Mouse (Mus musculus) lung, postnatal 0 days (tissue): Measurements from ENCODE around the gene Kdm5b. TPM values are rescaled to one million over a fixed set of nuclear protein-coding genes. Genes with fewer than 3 reads are reported as not detected.

ENCODE experiments used
- ATAC-seq: fragments of 200-750 bp; cut with Nextera tagmentation; 2 replicates; pipeline ENCODE4 v1.8.0; 2017; ENCODE audit warnings: moderate library complexity
- DNase-seq: peaks from one replicate; pipeline ENCODE4 v3.0.0-alpha.2; 2016; ENCODE audit warnings: low spot score
- H3K27ac ChIP-seq: fragments of 300-500 bp; sonication (generic); 2 replicates; pipeline ENCODE4 v1.5.1; 2014; ENCODE audit warnings: antibody characterized with exemption, mild to moderate bottlenecking, low read length, mixed read lengths
- H3K27me3 ChIP-seq: fragments of 300-500 bp; sonication (generic); replicated peaks from 2 replicates; pipeline ENCODE4 v1.6.1; 2014; ENCODE audit warnings: low read length, mixed read lengths; ENCODE audit not compliant: insufficient read depth
- H3K36me3 ChIP-seq: fragments of 300-500 bp; sonication (generic); 2 replicates; pipeline ENCODE4 v1.6.1; 2014; ENCODE audit warnings: low read length, mixed read lengths; ENCODE audit not compliant: insufficient read depth
- H3K4me1 ChIP-seq: fragments of 300-500 bp; sonication (generic); 2 replicates; pipeline ENCODE4 v1.6.1; 2014; ENCODE audit warnings: antibody characterized with exemption, low read depth, low read length, mixed read lengths; ENCODE audit not compliant: insufficient read depth
- H3K4me2 ChIP-seq: fragments of 300-500 bp; sonication (generic); replicated peaks from 2 replicates; pipeline ENCODE4 v1.6.1; 2014; ENCODE audit warnings: low read depth, mild to moderate bottlenecking, low read length, moderate library complexity, mixed read lengths
- H3K4me3 ChIP-seq: fragments of 300-500 bp; sonication (generic); 2 replicates; pipeline ENCODE4 v1.5.1; 2014; ENCODE audit warnings: low read depth, low read length
- H3K9ac ChIP-seq: fragments of 300-500 bp; sonication (generic); replicated peaks from 2 replicates; pipeline ENCODE4 v1.6.1; 2014; ENCODE audit warnings: low read depth, mild to moderate bottlenecking
- H3K9me3 ChIP-seq: fragments of 300-500 bp; sonication (generic); 2 replicates; pipeline ENCODE4 v1.6.1; 2016; ENCODE audit warnings: low read length, mixed read lengths
- CTCF ChIP-seq: IDR thresholded peaks from 2 replicates; pipeline ENCODE4 v1.5.1; 2016; ENCODE audit warnings: antibody characterized with exemption, mild to moderate bottlenecking
- EP300 ChIP-seq: IDR thresholded peaks from 2 replicates; pipeline ENCODE4 v1.6.1; 2016; ENCODE audit warnings: antibody characterized with exemption, mild to moderate bottlenecking, control low read depth
- WGBS: fragments of 180-500 bp; shearing (Covaris S2); extraction: QIAGEN DNeasy Blood & Tissue Kit; methylation state at CpG from one replicate; pipeline ENCODE4 v1.1.7; 2014; 5-methylcytosine and 5-hydroxymethylcytosine counted together
- polyA plus RNA-seq: library from polyadenylated mRNA; unstranded; fragments of >200 nt; fragmentation: Nextera tagmentation; extraction: Ambion mirVana; gene quantifications from 2 replicates; pipeline ENCODE4 v1.2.1, GENCODE M21; 2015

Gene Kdm5b
- polyA plus RNA-seq, 1 experiment from 2014 or later, result 33.3 TPM

- Histone ChIP-seq H3K4me3 (peak overlapping the region; percentile 97), H3K27me3 (no peaks in the 10 kb centered on the region), H3K9me3 (no peaks in the 10 kb centered on the region), H3K9ac (peak overlapping the region; percentile 95), H3K4me2 (peak overlapping the region; percentile 84), H3K27ac (peak overlapping the region; percentile 95), H3K36me3 (no peaks in the 10 kb centered on the region), H3K4me1 (peaks cover 14% of the 10 kb centered on the region; the same call in 1 of the 2 replicates)
- 6% methylated on average over 34 of the region's 76 CpGs for WGBS
- ATAC-seq (peak; percentile 1; the same call in 1 of the 2 replicates), DNase-seq (peak; percentile 53)
- TF ChIP-seq EP300 (no peak), CTCF (no peak)
These were observed 1.1 kb downstream of the Kdm5b start for GRCm38 (mm10) chr1:134560801-134561769.

- DNase-seq, result no peak
These were observed 1.8 kb downstream of the Kdm5b start for GRCm38 (mm10) chr1:134561770-134562143.

GRCm38 (mm10) chr1:134562457-134562856 is 2.5 kb downstream of the Kdm5b start:
- DNase-seq (no peak), ATAC-seq (no peak)
- TF ChIP-seq EP300 (no peak), CTCF (no peak)
- Histone ChIP-seq H3K4me2 (no peak overlapping the region), H3K4me1 (peaks cover 12% of the 10 kb centered on the region; the same call in 1 of the 2 replicates), H3K9me3 (no peaks in the 10 kb centered on the region), H3K27me3 (no peaks in the 10 kb centered on the region), H3K4me3 (no peak overlapping the region), H3K36me3 (no peaks in the 10 kb centered on the region), H3K27ac (no peak overlapping the region), H3K9ac (0 out of 2 replicates have a peak overlapping the region, but pooled peaks have one; percentile 95)

More at GRCm38 (mm10) chr1:134561770-134562143, 1.8 kb downstream of the Kdm5b start:
- TF ChIP-seq CTCF (no peak), EP300 (no peak)
- whole genome bisulfite sequencing, result 17% methylated on average over 7 of the region's 7 CpGs
- H3K27me3 ChIP-seq, result no peaks in the 10 kb centered on the region
- H3K4me1 ChIP-seq, result peaks cover 12% of the 10 kb centered on the region; the same call in 1 of the 2 replicates
- no peak for ATAC-seq
- H3K27ac ChIP-seq, result 0 out of 2 replicates have a peak overlapping the region, but pooled peaks have one; percentile 20
- peak overlapping the region; percentile 84 for H3K4me2 ChIP-seq
- H3K4me3 ChIP-seq, result peak overlapping the region; percentile 97
- no peaks in the 10 kb centered on the region for H3K9me3 ChIP-seq
- H3K36me3 ChIP-seq, result no peaks in the 10 kb centered on the region
- H3K9ac ChIP-seq, result peak overlapping the region; percentile 95

- Histone ChIP-seq H3K4me1 (peaks cover 12% of the 10 kb centered on the region; the same call in 1 of the 2 replicates), H3K27me3 (no peaks in the 10 kb centered on the region), H3K4me2 (no peak overlapping the region), H3K36me3 (no peaks in the 10 kb centered on the region), H3K9ac (no peak overlapping the region), H3K4me3 (no peak overlapping the region), H3K27ac (no peak overlapping the region), H3K9me3 (no peaks in the 10 kb centered on the region)
- no peak for DNase-seq
- TF ChIP-seq EP300, result no peak
- TF ChIP-seq CTCF, result no peak
- ATAC-seq, result no peak
- 84% methylated on average over 3 of the region's 3 CpGs for WGBS
These were observed 3.8 kb downstream of the Kdm5b start for GRCm38 (mm10) chr1:134563726-134564125.

- no peaks in the 10 kb centered on the region for H3K4me1 ChIP-seq
- H3K4me3 ChIP-seq, result no peak overlapping the region
- ATAC-seq, result no peak
- 39% methylated on average over 1 of the region's 1 CpGs for WGBS
- H3K9ac ChIP-seq, result no peak overlapping the region
- no peaks in the 10 kb centered on the region for H3K27me3 ChIP-seq
- no peak for DNase-seq
- no peaks in the 10 kb centered on the region for H3K36me3 ChIP-seq
- no peak overlapping the region for H3K27ac ChIP-seq
- TF ChIP-seq EP300 (no peak), CTCF (no peak)
- H3K4me2 ChIP-seq, result no peak overlapping the region
- no peaks in the 10 kb centered on the region for H3K9me3 ChIP-seq
These were observed 7.5 kb downstream of the Kdm5b start for GRCm38 (mm10) chr1:134567511-134567910.

DNA sequence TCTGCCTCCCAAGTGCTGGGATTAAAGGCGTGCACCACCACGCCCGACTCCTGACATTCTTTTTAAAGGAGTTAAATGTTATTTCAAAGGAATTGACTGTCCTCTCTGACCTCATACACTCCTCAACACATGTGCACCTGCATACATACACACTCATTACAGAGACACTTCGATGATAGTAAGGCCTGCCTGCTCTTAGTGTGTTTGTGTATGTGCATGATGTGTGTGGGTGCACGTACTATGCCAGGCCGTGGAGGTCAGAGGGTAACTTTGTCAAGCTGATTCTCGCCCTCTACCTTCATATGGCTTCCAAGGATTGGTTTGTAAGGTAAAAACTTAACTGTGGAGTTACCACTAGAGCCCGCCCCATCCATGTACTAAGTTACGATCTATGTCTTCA is 10.2 kb downstream of the Kdm5b start:
- ATAC-seq (no peak), DNase-seq (no peak)
- TF ChIP-seq EP300, result no peak
- no peak for TF ChIP-seq CTCF
- H3K4me3 ChIP-seq, result no peak overlapping the region
- no peaks in the 10 kb centered on the region for H3K9me3 ChIP-seq
- H3K4me1 ChIP-seq, result no peaks in the 10 kb centered on the region
- 90% methylated on average over 9 of the region's 9 CpGs for WGBS
- H3K27ac ChIP-seq, result no peak overlapping the region
- no peaks in the 10 kb centered on the region for H3K27me3 ChIP-seq
- H3K4me2 ChIP-seq, result no peak overlapping the region
- no peak overlapping the region for H3K9ac ChIP-seq
- H3K36me3 ChIP-seq, result no peaks in the 10 kb centered on the region
